Mouse (Mus musculus): Measurements from ENCODE around the gene Map7d1.

The Map7d1 gene

DNA sequence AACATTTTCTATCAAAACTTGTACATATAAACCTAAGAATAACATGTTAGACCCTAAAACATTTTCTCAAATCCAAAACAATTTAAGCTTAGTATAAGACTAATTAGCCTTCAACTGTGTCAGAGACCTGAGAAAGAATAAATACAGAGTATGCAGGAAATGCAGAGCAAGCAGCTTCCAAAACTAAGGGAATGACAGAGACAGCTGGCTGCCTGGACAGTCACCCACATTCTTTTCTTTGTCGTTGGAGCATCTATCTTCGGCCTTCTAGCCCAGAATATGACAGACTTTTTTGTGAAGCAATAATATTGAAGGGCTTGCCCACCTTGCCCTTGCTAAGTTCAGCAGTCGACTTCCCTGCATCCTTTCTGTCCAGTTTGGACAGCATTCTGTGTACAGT lies 13.1 kb upstream of the Map7d1 start:
- DNase-seq (ENCODE audit: low read depth in 2 of 2, low spot score in 2 of 2), result no peak

DNA sequence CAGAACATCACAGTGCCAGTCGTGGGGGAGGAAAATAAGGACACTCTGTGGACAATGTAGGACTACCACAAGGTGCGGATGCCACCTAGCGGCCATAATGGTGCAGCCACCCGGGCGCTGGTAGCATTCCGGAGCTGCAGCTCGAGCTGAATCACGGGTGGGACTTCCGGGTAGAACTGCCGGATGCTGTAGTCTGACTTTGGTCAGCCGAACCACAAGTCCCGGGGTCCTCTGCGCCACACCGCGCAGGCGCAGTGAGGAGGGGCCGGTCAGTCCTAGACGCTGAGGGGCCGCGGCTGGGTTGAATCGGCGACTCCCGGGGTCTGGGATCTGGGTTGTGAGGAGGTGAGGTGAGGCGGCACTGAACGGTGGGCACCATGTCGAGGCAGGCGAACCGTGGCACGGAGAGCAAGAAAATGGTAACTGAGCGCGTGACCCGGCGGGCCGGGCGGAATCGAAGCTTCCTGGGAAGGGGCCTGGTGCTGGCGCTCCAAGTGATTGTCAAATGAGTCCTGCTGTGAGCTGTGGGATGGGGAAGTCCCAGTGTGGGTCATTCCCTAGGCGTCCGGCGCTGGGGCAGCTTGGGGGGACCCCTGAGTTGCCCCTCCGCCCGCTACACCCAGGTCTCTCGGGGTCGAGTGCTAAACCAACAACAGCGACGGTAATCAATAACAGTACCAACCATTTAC lies 6.1 kb upstream of the Map7d1 start, which contains the start of gene Trappc3:
Trappc3 (plus strand) TSS at position 207 of the 689 bp plus-strand sequence.
- peak; percentile 97 to 99 for DNase-seq (ENCODE audit: low read depth in 2 of 2, low spot score in 2 of 2)

DNA sequence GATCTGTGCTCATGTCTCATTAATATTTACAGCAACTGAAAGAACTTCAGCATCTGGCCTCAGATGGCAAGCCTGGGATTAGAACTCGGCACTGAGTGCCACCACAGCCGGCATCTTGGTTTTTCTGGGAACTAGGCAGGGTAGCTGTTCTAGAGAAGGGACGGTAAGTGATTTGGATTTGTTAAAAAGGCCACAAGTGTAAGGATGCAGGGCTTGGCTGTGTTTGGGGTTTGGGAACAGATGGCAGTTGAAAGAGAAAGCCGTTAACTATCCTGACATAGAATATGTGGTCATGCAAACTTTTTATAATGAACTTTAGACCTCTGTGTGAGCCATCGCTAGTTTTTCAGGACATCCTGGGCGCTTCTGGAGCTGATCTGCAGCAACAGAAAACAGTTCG lies 5.5 kb upstream of the Map7d1 start:
- no peak for DNase-seq (ENCODE audit: low read depth in 2 of 2, low spot score in 2 of 2)

DNA sequence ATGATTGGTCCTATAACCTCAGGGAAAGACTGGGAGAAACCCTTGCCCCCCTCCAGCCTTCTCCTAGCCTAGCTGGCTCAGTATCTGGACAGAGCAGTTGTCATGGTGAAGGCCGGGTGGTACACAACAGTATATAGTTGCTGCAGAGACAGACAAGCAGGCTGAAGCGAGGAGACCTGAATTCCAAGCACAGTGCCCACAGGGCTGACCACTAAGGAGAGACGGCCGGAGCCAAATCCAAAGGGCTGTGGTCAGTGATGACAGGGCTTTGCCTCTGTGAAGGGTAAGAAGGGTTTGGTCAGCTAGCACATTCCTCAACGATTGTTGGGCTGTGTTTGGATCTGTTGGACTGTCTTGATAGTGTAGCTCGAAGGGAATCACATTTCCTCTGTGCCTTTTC lies 5.1 kb upstream of the Map7d1 start:
- no peak for DNase-seq (ENCODE audit: low read depth in 2 of 2, low spot score in 2 of 2)

DNA sequence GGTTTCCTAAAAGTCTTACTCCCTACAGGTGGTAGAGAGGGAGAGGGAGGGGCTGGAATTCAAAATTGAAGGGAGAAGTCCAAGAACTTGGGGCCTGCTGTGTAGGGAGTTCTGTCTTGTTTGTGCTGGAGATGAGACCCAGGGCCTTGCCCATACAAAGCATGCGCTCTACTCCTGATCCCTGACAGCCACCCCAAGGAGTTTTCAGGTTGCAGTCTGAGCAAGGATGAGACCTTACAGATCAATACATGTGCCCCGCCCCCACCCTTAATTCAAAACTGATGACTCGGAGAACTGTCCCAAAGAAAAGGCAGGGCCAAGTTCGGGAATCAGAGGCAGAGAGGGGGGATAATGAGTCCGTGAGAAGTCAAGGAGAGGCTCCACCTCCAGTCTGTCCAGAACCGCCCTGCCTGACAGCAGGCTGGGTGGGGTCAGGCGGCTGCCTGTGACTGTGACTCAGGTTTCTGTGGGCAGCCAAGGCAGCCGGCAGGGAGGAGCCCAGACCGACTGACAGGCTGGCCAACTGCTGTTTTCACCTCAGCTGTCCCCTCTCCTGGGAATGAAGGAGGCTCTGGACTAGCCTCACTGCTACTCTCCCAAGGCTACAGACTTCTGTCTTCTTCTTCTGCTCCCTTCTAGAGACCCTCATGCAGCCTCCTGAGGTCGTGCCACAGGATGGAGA lies 4.5 kb upstream of the Map7d1 start:
- DNase-seq (ENCODE audit: low read depth in 2 of 2, low spot score in 2 of 2), result no peak

DNA sequence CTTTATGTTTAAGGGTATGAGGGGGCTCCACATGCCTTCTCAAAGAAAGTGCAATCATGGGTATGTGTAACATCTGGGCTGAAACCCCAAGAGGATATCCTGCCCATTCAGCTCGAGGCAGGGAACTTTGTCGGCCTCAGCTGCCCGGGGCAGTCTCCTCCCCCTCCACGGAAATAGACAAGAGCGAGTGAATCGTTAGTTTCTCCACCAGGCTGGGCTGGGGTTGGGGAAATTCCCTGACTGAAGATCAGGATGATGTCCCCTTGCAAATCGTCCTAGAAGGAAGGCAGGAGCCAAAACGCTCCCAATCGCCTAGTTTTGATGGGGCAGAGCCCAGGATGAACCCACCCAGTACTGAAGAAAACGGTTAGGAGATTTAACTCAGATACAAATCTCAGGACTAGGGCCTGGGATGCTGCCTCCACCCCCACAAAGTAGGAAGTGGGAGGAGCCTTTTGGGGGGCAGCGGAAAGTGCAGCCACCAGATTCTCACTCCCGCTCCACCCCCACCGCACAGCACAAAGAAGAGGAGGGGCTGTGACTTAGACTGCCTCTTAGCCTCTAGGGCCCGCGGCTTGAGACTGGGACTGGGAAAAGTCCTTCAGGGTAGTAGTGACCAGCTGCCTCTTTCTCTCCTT lies 3.5 kb upstream of the Map7d1 start:
- peak in 1 of 2 experiments; percentile 43 for DNase-seq (ENCODE audit: low read depth in 2 of 2, low spot score in 2 of 2)

DNA sequence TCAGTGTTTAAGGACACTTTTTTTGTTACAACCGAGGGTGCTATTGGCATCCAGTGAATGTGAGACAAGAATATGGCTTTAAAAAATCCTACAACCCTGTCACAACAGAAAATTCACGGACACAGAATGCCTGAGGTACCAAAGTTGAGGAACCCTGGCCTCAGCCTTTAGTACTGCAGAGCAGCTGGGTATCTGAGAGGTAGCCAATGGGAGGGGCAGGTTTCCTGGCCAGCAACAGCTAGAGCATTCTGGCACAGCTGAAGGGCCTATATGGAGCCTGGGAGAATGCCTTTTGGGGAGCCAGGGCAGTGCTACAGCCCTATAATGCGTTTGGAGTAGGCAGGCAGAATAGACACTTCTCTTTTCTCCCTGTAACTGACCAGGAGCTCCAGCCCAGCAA lies 2.9 kb upstream of the Map7d1 start:
- DNase-seq (ENCODE audit: low read depth in 2 of 2, low spot score in 2 of 2), result no peak

DNA sequence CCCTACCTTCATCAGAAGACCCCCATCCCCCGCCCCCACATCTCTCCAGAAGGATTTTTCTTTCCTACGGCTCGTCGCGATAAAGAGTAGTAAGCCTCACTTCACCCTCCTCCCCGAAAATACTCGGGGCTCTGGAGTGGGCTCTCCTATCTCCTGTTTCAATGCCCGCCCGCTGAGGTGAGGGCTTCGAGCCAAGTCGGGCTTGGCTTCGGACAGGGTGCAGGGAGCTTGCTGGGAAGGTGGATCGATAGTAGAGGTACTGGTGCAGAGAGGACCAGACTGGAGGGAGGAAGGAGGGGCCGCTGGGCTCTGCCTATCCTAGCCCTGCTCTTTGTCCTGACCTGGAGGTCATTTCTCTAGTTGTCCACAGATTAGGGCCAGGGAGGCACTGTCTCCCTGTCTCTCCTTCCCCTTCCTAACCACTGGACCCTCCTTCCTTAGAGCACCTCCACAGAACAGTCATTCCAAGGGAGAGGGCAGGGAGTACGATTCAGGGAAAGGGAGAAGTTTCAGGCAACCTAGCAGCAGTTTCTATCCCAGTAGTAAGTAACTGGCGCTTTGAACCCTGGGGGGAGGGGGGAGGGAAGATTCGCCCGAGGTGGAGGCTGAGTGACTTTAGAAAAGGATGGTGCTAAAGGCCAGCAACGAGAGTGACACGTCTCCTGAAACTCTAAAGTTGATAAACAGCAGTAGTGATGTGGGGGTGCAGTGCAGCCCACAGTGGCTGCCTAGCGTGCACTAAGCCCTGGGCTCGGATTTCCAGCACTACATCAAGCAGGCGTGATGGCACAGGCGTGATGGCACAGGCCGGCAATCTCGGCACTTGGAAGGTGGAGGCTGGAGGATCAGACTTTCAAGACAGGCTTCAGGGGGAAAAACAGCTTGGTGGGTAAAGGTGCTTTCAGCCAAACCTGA lies 1.1 kb upstream of the Map7d1 start:
- DNase-seq (ENCODE audit: low read depth in 2 of 2, low spot score in 2 of 2), result no peak

DNA sequence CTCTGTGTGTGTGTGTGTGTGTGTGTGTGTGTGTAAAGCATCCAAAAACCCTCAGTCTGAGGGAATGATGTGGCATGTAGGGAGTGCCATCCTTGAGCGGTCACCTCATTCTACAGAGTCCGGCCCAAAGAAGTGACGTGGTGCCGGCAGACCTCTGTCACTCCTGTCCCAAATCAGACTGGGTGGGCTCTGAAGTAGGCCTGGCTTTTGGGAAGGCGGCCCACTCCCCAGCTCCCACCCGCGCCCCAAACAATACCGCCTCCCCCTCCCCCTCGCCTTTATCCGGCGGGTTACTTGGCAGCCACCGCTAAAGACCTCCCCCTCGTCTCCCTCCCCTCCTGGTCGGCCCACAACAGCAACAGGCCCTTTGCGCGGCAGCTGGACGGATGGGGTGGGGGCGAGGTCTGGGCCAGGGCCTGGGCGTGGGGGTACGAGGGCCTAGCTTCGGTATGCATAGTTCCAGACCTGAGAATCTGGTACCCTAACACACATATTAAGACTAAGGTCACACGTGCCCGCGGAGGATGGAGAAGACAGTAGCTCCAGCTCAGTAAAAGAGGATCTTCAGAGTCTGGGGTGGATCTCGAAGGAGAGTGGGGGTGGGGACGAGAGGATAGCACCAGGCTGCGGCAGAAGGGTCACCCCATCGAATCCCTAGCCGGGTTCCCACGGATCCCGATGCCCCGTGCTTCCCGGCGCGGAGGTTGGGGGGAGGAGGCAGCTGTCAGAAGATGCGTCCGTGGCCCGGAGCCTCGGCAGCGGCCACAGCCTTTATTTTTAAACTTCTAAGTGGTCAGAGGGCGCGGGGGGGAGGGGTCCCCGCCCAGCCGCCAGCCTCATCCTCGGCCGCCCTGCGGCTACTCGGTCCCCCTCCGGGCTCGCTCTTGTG lies 786 bp downstream of the Map7d1 start:
- DNase-seq (ENCODE audit: low read depth in 2 of 2, low spot score in 2 of 2), result no peak

DNA sequence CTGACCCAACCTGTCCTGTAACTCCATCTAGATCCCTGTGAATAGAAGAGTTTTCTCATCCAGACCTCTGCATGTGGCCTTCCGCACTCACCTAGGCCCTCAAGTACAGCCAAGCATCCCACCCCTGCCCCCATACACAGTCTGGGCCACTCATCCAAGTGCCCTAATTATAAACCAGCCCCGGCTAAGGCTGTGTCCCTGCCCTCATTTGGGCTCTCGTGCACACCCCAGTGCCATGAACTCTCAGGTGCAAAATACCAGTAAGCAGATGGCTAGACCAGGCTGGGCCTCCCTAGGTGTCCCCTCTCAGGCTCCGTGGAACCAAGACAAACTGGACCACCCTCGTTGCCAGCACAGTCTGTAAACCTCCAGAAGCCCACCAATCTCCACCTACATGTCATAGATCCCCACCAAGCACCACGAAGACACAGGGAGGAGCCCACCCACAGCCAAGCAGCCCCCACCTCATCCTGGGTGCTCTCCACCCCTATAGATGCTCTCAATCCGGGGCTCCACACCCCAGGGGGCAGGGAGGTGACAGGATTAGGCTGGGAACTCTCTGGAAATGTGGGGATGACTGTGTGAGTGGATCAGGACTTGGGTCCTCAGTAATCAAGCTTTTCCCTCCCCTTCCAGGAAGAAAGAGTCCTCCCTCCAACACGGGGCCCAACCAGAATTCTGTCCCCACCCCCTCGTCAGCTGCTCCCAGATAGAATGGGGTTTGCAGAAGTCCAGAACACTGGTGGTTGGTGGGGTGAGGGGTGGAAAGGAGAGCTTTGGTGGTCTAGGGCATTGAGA lies 1.6 kb downstream of the Map7d1 start:
- no peak for DNase-seq (ENCODE audit: low read depth in 2 of 2, low spot score in 2 of 2)

DNA sequence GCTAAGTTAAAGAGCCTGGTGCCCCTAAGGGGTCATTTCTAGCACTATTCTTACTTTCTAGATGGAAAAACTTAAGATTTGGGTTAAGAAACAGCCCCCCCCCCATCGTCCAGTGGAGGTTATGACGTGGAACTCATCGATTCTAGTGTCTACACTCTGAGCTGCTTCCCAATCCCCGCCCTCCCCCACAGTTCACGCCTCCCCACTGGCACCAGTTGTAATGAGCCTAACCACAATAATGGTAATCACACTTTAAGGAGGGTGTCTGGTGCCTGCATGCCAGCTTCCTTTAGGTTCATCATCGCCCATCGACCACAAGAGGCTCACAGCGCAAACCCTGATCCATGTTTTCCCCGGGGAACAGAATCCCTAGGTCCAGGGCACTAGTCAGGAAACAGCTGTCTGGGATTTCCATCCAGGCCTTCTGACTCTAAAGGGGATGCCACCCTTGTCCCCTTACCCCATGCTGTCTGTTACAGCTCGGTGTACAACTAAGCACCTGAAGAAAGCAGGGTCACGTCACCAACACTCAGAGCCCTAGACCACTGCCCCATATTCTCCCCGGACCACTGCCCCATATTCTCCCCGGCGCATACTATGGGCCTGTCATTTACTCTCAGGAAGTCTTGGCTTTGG lies 2.4 kb downstream of the Map7d1 start:
- DNase-seq (ENCODE audit: low read depth in 2 of 2, low spot score in 2 of 2), result no peak

DNA sequence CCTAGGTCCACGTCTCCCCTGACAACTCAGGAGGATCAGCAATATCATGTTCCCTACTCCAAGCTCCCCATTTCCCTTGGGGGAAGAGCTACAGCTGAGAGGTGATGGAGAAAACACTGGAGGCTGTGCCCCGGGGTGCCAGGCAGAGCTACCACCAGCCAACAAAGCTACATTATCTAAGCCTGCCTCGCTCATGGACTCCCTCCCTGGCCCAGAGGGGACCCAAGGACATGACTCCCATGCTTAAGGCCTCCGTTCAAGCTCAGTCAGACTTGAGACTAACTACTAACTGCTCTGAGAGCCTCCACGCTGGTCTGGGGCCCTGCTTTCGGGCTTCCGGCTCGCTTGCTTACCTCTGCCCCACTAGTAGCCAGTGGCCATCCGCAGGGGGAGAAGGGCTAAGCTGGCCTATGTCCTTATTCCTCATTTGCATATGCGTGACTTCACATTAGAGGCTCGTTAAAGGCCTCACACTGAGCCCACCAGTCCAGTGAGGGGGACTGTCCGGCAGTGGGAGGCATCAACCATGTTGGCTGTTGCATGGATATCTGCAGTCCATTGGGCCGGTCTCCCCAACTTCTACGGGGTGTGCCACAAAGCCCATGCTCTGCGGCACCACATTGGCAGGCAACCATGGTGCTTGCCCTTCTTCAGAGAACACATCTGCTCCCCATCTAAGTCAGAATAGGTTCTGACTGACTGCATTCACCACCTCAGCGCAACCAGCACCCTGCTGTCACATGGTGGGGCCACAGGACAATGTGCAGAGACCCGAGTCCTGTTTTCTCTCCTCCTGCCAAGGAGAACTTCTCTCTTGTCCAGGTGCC lies 3.5 kb downstream of the Map7d1 start:
- no peak for DNase-seq (ENCODE audit: low read depth in 2 of 2, low spot score in 2 of 2)

DNA sequence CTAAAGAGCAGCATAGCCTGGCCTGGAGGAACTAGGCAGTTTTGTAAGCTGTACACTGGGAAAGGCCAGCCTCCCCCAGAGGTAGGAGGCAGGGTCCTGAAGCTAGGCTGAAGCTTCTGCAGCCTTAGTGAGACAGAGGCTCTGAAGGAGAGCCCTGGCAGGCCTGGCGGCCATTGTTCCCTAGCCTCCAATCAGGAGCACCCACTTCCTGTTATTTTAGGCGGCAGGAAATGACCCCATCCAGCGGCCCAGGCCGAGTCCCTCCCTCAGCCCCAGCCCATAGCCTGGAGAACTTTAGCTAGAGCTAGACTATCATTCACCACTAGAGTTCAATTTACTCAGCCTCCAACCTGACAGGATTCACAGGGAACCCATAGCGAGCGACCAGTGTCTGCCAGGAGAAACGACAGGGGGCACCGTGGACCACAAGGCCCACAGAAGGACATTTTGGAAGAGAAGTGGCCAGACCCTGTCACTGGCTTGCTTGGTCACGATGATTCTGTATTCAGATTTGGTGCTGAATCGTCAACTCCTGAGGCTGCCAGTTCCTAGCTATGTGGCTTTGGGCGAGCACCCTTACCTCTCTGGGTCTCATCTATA lies 4.4 kb downstream of the Map7d1 start:
- DNase-seq (ENCODE audit: low read depth in 2 of 2, low spot score in 2 of 2), result no peak

DNA sequence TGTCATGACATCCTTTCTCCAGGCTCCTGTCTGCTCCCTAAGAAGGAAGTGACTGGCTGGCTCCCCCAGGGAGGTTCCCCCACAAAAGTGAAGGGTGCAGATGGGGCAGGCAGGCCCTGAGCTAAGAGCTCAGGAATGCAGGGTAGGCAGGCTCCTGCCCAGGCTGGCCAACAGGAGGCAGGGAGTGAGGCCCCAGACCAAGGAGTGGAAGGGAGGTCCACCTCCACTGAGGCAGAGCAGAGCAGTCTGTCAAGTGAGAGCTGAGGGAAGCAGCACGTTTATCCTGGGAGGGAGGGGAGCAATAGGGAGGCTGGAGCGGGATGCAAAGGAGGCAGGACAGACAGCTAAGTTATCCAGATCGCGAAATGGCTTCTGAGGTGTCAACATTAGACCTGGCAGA lies 5.5 kb downstream of the Map7d1 start:
- DNase-seq (ENCODE audit: low read depth in 2 of 2, low spot score in 2 of 2), result no peak

DNA sequence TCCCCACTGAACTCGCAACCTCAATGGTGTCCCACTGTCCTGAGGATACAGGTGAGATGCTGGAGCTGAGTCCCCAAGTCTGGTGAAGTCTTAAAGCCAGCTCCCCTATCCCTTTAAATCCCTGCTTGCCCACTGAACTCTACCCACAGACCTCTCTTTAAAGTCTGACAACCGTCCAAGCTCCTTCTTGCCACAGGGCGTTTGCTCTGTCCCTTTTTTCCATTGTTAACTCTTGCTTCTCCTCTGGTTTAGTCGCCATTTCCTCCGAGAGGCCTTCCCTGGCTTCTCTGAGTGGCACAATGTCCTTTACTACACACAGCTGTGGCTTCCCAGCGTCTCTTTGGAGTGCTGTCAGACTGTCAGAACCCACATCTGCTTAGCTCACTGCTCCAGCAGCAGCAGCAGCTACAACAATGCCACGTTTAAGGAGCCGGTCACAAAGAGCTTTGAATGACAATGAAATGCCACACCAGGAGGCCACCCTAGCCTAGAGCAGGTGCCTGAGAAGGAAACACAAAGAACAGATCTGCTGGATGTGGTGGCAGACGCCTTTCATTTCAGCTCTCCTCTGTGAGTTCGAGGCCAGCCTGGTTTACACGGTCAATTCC lies 7.8 kb downstream of the Map7d1 start:
- no peak for DNase-seq (ENCODE audit: low read depth in 2 of 2, low spot score in 2 of 2)

DNA sequence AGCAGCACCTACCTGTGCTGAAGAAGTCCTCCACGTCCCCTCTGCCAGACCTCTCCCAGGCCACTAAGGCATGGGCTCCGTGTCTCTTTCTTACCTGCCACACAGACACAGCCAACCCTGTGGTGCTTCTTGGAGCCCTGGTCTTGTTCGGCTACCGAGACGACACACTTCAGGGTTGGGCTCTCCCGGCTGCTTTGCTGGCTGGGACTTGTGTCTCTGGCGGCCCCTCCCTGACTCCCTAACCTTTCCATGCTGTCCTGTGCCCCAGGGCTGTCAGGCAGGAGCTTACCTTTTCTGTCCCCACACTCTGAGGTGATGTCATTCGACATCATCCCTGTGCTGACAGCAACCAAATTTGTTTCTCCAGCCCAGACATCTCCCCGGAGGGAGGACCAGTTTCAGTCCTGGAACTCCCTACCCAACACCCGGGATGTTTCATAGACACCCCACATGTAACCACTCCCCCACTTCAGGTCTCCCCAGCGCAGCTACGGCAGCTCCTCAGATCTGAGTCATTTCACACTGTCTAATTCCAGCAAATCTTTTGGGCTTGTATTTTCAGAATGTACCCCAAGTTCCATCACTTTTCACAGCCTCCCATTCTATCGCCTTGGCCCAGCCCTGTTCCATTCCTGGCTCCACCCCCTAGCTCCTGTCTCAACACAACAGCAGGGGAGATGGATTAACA lies 9.8 kb downstream of the Map7d1 start:
- no peak for DNase-seq (ENCODE audit: low read depth in 2 of 2, low spot score in 2 of 2)

DNA sequence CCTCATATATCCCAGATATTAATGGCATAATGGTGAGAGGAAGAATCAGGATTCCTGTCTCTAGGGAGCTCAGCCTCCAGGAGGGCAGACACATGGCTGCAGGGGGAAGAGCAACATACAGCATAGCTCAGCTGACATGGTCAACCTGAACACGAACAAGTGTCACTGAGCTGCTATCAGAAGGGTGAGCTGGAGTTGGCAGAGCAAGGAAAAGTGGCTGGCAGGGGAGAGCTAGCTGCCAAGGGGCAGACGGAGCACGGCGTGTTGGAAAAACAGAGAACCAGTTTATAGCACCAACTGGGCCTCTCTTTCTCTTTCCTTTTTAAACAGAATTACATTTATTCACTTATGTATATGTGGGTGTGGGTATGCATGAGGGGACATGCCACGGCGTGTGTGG lies 13.6 kb downstream of the Map7d1 start:
- no peak for DNase-seq (ENCODE audit: low read depth in 2 of 2, low spot score in 2 of 2)

All from CD8-positive naive resting alpha-beta T cell, adult 2 months (primary cell).